Mouse (Mus musculus): Measurements from ENCODE around the gene Tmed3. TPM values are rescaled to one million over a fixed set of nuclear protein-coding genes. Genes with fewer than 3 reads are reported as not detected.

Gene Tmed3
- polyA plus RNA-seq, 1 experiment from 2014 or later, result 57.8 TPM

- no peak for ATAC-seq
- Histone ChIP-seq H3K9ac (ENCODE audit: low read length) (no peak overlapping the region), H3K27me3 (replicated peaks; ENCODE audit: control insufficient read depth, insufficient read depth, low read length) (no peaks in the 10 kb centered on the region), H3K4me1 (ENCODE audit: control insufficient read depth, insufficient read depth, low read length) (no peaks in the 10 kb centered on the region), H3K4me2 (ENCODE audit: low read length) (no peak overlapping the region), H3K4me3 (ENCODE audit: low read depth, low read length) (no peak overlapping the region), H3K27ac (ENCODE audit: low read depth, low read length) (no peak overlapping the region), H3K36me3 (ENCODE audit: control insufficient read depth, insufficient read depth, low read length) (no peaks in the 10 kb centered on the region), H3K9me3 (replicated peaks; ENCODE audit: control insufficient read depth, low read length) (no peaks in the 10 kb centered on the region)
- WGBS, result 84% methylated on average over 4 of the region's 4 CpGs
- no peak for DNase-seq (ENCODE audit: low spot score)
These were observed 37.4 kb downstream of the Tmed3 start for GRCm38 (mm10) chr9:89667306-89667942.

- DNase-seq (ENCODE audit: low spot score) (no peak), ATAC-seq (no peak)
- no peak overlapping the region for H3K27ac ChIP-seq (ENCODE audit: low read depth, low read length)
- no peaks in the 10 kb centered on the region for H3K27me3 ChIP-seq (replicated peaks; ENCODE audit: control insufficient read depth, insufficient read depth, low read length)
- H3K4me3 ChIP-seq (ENCODE audit: low read depth, low read length), result no peak overlapping the region
- H3K4me1 ChIP-seq (ENCODE audit: control insufficient read depth, insufficient read depth, low read length), result no peaks in the 10 kb centered on the region
- no peak overlapping the region for H3K9ac ChIP-seq (ENCODE audit: low read length)
- WGBS, result 78% methylated on average over 6 of the region's 6 CpGs
- no peaks in the 10 kb centered on the region for H3K9me3 ChIP-seq (replicated peaks; ENCODE audit: control insufficient read depth, low read length)
- no peak overlapping the region for H3K4me2 ChIP-seq (ENCODE audit: low read length)
- no peaks in the 10 kb centered on the region for H3K36me3 ChIP-seq (ENCODE audit: control insufficient read depth, insufficient read depth, low read length)
These were observed 54.0 kb downstream of the Tmed3 start for GRCm38 (mm10) chr9:89650913-89651312.

Other genes with a start within 250 kb of the Tmed3 start
- gene Minar1, start 81.9 kb downstream of the Tmed3 start, polyA plus RNA-seq (2014; fragmentation: Nextera tagmentation; extraction: Ambion mirVana), result 0.39 and 0.56 TPM in 2 replicates
- 0.03 and 0.28 TPM in 2 replicates for gene Ankrd34c, start 33.4 kb upstream of the Tmed3 start, polyA plus RNA-seq (2014; fragmentation: Nextera tagmentation; extraction: Ambion mirVana)
- gene Rasgrf1, start 204.8 kb upstream of the Tmed3 start, polyA plus RNA-seq (2014; fragmentation: Nextera tagmentation; extraction: Ambion mirVana), result 3.8 and 7.2 TPM in 2 replicates

Measured in forebrain, embryonic 14.5 days (tissue).